Mouse (Mus musculus) monocyte, adult 5-6 weeks (primary cell): ENCODE data around the gene Slc25a44. TPM values are rescaled to one million over a fixed set of nuclear protein-coding genes. Genes with fewer than 3 reads are reported as not detected.
"Not testable (repeated sequence)": the region's sequence is repeated elsewhere in the genome, so short reads cannot be mapped to it uniquely, and the experiment has no call there.

ENCODE experiments used
- ATAC-seq: fragments of 153-309, 156-312 bp; replicated peaks from 2 replicates; pipeline ENCODE4 v1.8.0; 2017; ENCODE audit warnings: mild to moderate bottlenecking; ENCODE audit not compliant: low TSS enrichment, insufficient number of reproducible peaks, severe bottlenecking, poor library complexity, low FRiP score
- total RNA-seq: library from RNA; stranded (forward); fragments of 200-1000, 200-491, 200-594 nt; gene quantifications from 3 replicates; pipeline ENCODE4 v1.2.3, GENCODE M21; 2017

Gene Slc25a44
- total RNA-seq, 1 experiment from 2014 or later: 11.4 TPM

GRCm38 (mm10) chr3:88425330-88425689 is 371 bp upstream of the Slc25a44 start:
- ATAC-seq: no peak

- peak; percentile 51 for ATAC-seq
Measured at GRCm38 (mm10) chr3:88422020-88422720, 2.8 kb downstream of the Slc25a44 start.

GRCm38 (mm10) chr3:88420771-88421170 is 4.2 kb downstream of the Slc25a44 start:
- ATAC-seq: no peak

- ATAC-seq: no peak
Measured at GRCm38 (mm10) chr3:88418016-88418415, 6.9 kb downstream of the Slc25a44 start.

- ATAC-seq: no peak
Measured at GRCm38 (mm10) chr3:88415668-88416067, 9.3 kb downstream of the Slc25a44 start.

- no peak for ATAC-seq
Measured at GRCm38 (mm10) chr3:88412636-88413035, 12.3 kb downstream of the Slc25a44 start.

GRCm38 (mm10) chr3:88411681-88412080 is 13.3 kb downstream of the Slc25a44 start:
- ATAC-seq: no peak

- ATAC-seq: no peak
Measured at GRCm38 (mm10) chr3:88410645-88411031, 14.3 kb downstream of the Slc25a44 start.

- ATAC-seq: peak; percentile 82
Measured at GRCm38 (mm10) chr3:88409741-88410644, 14.9 kb downstream of the Slc25a44 start, which contains the start of gene Pmf1. Pmf1 (minus strand) TSS chr3:88410331.

- ATAC-seq: no peak
Measured at GRCm38 (mm10) chr3:88408953-88409352, 16.0 kb downstream of the Slc25a44 start.

GRCm38 (mm10) chr3:88407529-88407928 is 17.4 kb downstream of the Slc25a44 start:
- ATAC-seq: no peak

GRCm38 (mm10) chr3:88407090-88407489 is 17.8 kb downstream of the Slc25a44 start:
- peak; percentile 57 for ATAC-seq

- ATAC-seq: peak; percentile 61; the same call in 1 of the 2 replicates
Measured at GRCm38 (mm10) chr3:88403522-88404230, 21.3 kb downstream of the Slc25a44 start.

- no peak for ATAC-seq
Measured at GRCm38 (mm10) chr3:88398666-88399065, 26.3 kb downstream of the Slc25a44 start.

GRCm38 (mm10) chr3:88395742-88396141 is 29.2 kb downstream of the Slc25a44 start:
- no peak for ATAC-seq

GRCm38 (mm10) chr3:88395288-88395687 is 29.7 kb downstream of the Slc25a44 start:
- 0 out of 2 replicates have a peak, but pooled peaks have one; percentile 11 for ATAC-seq

- no peak for ATAC-seq
Measured at GRCm38 (mm10) chr3:88393776-88394375, 31.1 kb downstream of the Slc25a44 start.

- 0 out of 2 replicates have a peak, but pooled peaks have one; percentile 20 for ATAC-seq
Measured at GRCm38 (mm10) chr3:88384364-88384763, 40.6 kb downstream of the Slc25a44 start, which contains the start of gene Bglap. Bglap (minus strand) TSS chr3:88384464.

GRCm38 (mm10) chr3:88382383-88382782 is 42.6 kb downstream of the Slc25a44 start:
- ATAC-seq: not testable (repeated sequence)
